Comparison of ENCODE assay signal across 25 mouse cellular contexts in genomic region chr7:67626671-67627070, GRCm38 (mm10). TPM values are rescaled to one million over a fixed set of nuclear protein-coding genes. Genes with fewer than 3 reads are reported as not detected.
"Had no signal": no experiment of that assay in that cellular context is flagged by ENCODE, and none has a peak within 500 bp of the region (broad histone marks: within the 10 kb centered on the region; RNA-seq: fewer than 3 reads in every experiment).

No protein-coding gene starts in this region.

- DNase-seq: cerebellum, adult 2 months; cerebellum, adult 8-10 months; cerebellum, adult 9-10 months; cerebellum, adult 9-11 months; cerebellum, postnatal 10 days; cerebellum, postnatal 14 days; cerebellum, postnatal 25 days; cerebellum, postnatal 36 days; embryo, embryonic 11 days; forebrain, postnatal 0 days; gastrocnemius, adult 2 months; gastrocnemius, postnatal 10 days; gastrocnemius, postnatal 14 days; gastrocnemius, postnatal 25 days; gastrocnemius, postnatal 36 days; heart, adult 18-20 months had no signal

- H3K4me1 ChIP-seq: forebrain, embryonic 12.5 days; forebrain, embryonic 13.5 days; forebrain, embryonic 15.5 days had no signal

- H3K9ac ChIP-seq: embryonic facial prominence, embryonic 12.5 days; embryonic facial prominence, embryonic 13.5 days; embryonic facial prominence, embryonic 15.5 days; forebrain, embryonic 12.5 days; forebrain, embryonic 13.5 days; forebrain, embryonic 15.5 days; forebrain, postnatal 0 days had no signal

- H3K27me3 ChIP-seq: embryonic facial prominence, embryonic 12.5 days; embryonic facial prominence, embryonic 13.5 days; embryonic facial prominence, embryonic 15.5 days; forebrain, embryonic 12.5 days; forebrain, embryonic 13.5 days; forebrain, embryonic 15.5 days had no signal

- H3K36me3 ChIP-seq: forebrain, embryonic 12.5 days had no signal

- H3K4me3 ChIP-seq: embryonic facial prominence, embryonic 10.5 days; embryonic facial prominence, embryonic 12.5 days; embryonic facial prominence, embryonic 13.5 days; embryonic facial prominence, embryonic 15.5 days; erythroblast, embryonic 14.5 days; forebrain, embryonic 10.5 days; forebrain, embryonic 12.5 days; forebrain, embryonic 13.5 days; forebrain, embryonic 15.5 days; gastrocnemius, adult 2 months had no signal

- H3K27ac ChIP-seq: embryonic facial prominence, embryonic 10.5 days; embryonic facial prominence, embryonic 12.5 days; embryonic facial prominence, embryonic 13.5 days; embryonic facial prominence, embryonic 15.5 days; forebrain, embryonic 10.5 days; forebrain, embryonic 12.5 days; forebrain, embryonic 13.5 days; forebrain, embryonic 15.5 days; gastrocnemius, adult 2 months had no signal

- H3K9me3 ChIP-seq: embryonic facial prominence, embryonic 10.5 days; embryonic facial prominence, embryonic 12.5 days; embryonic facial prominence, embryonic 13.5 days; embryonic facial prominence, embryonic 15.5 days; forebrain, embryonic 10.5 days; forebrain, embryonic 12.5 days; forebrain, embryonic 13.5 days; forebrain, embryonic 15.5 days had no signal

RNA-seq across cellular contexts. Expression of gene Ttc23, which starts 20.5 kb away (rescaled TPM):
- polyA plus RNA-seq: erythroblast, embryonic 14.5 days had no signal
